Mouse (Mus musculus) cerebellum, postnatal 14 days (tissue): Measurements from ENCODE around the gene Depdc5.
"Not testable (repeated sequence)": the region's sequence is repeated elsewhere in the genome, so short reads cannot be mapped to it uniquely, and the experiment has no call there.

Experiments used
- DNase-seq, 2 experiments: peaks; one replicate each; pipeline ENCODE4 v3.0.0; 2021; ENCODE audit warnings: mixed read lengths in 2 of 2

Depdc5 gene

GRCm38 (mm10) chr5:32914071-32914470, 50.6 kb downstream of the Depdc5 start:
- no peak for DNase-seq

- not testable (repeated sequence) for DNase-seq
These were observed 55.8 kb downstream of the Depdc5 start for GRCm38 (mm10) chr5:32919281-32919680.

GRCm38 (mm10) chr5:32922906-32923305, 59.4 kb downstream of the Depdc5 start:
- no peak for DNase-seq

- no peak for DNase-seq
These were observed 67.3 kb downstream of the Depdc5 start for GRCm38 (mm10) chr5:32930761-32931160.

GRCm38 (mm10) chr5:32934654-32935053, 71.2 kb downstream of the Depdc5 start:
- peak; percentile 8 to 29 for DNase-seq

GRCm38 (mm10) chr5:32940586-32940985, 77.1 kb downstream of the Depdc5 start:
- no peak for DNase-seq

GRCm38 (mm10) chr5:32941209-32941924, 77.9 kb downstream of the Depdc5 start:
- DNase-seq: no peak

GRCm38 (mm10) chr5:32950077-32950476, 86.6 kb downstream of the Depdc5 start:
- DNase-seq: no peak

GRCm38 (mm10) chr5:32950702-32951274, 87.3 kb downstream of the Depdc5 start:
- no peak for DNase-seq

- no peak for DNase-seq
These were observed 92.2 kb downstream of the Depdc5 start for GRCm38 (mm10) chr5:32955716-32956115.

GRCm38 (mm10) chr5:32961616-32962015, 98.1 kb downstream of the Depdc5 start:
- no peak for DNase-seq

GRCm38 (mm10) chr5:32962581-32962980, 99.1 kb downstream of the Depdc5 start:
- DNase-seq: no peak

GRCm38 (mm10) chr5:32976541-32976940, 113.0 kb downstream of the Depdc5 start:
- no peak for DNase-seq

GRCm38 (mm10) chr5:32977179-32977578, 113.7 kb downstream of the Depdc5 start:
- no peak for DNase-seq

GRCm38 (mm10) chr5:32985379-32985778, 121.9 kb downstream of the Depdc5 start:
- DNase-seq: no peak

- no peak for DNase-seq
These were observed 124.4 kb downstream of the Depdc5 start for GRCm38 (mm10) chr5:32987873-32988272.

- no peak for DNase-seq
These were observed 126.6 kb downstream of the Depdc5 start for GRCm38 (mm10) chr5:32989959-32990640.

GRCm38 (mm10) chr5:32991152-32991551, 127.7 kb downstream of the Depdc5 start:
- peak; percentile 74 to 83 for DNase-seq

- DNase-seq: no peak
These were observed 131.0 kb downstream of the Depdc5 start for GRCm38 (mm10) chr5:32994471-32994870.

GRCm38 (mm10) chr5:32995756-32996155, 132.3 kb downstream of the Depdc5 start:
- peak in 1 of 2 experiments; percentile 34 for DNase-seq

- DNase-seq: no peak
These were observed 133.1 kb downstream of the Depdc5 start for GRCm38 (mm10) chr5:32996560-32996959.

GRCm38 (mm10) chr5:32997686-32998085, 134.2 kb downstream of the Depdc5 start:
- DNase-seq: no peak

GRCm38 (mm10) chr5:32998783-32999182, 135.3 kb downstream of the Depdc5 start:
- no peak for DNase-seq

- DNase-seq: no peak
These were observed 137.6 kb downstream of the Depdc5 start for GRCm38 (mm10) chr5:33001111-33001510.
